Mouse (Mus musculus): ENCODE measurements around the gene Atp5j.

GRCm38 (mm10) chr16:84825009-84825408 lies 10.4 kb downstream of the Atp5j start:
- TF ChIP-seq ZNF384 (IDR thresholded peaks at IDR 0.05; ENCODE audit: low read depth, low read length) (no peak), ZC3H11A (IDR thresholded peaks at IDR 0.05; ENCODE audit: borderline replicate concordance, low read depth, low read length) (no peak), CHD2 (IDR thresholded peaks at IDR 0.05; ENCODE audit: low read depth, low read length) (no peak), HCFC1 (IDR thresholded peaks at IDR 0.05; ENCODE audit: borderline replicate concordance, insufficient read depth, low read length) (no peak), MAFK (IDR thresholded peaks at IDR 0.05; ENCODE audit: insufficient read depth, low read depth, low read length) (no peak)
